Mouse (Mus musculus) embryonic facial prominence, embryonic 15.5 days (tissue): Measurements from ENCODE around the gene Olfr1424. TPM values are rescaled to one million over a fixed set of nuclear protein-coding genes. Genes with fewer than 3 reads are reported as not detected.

Experiments used
- polyA plus RNA-seq: library from polyadenylated mRNA; unstranded; fragments of >200 nt; fragmentation: Nextera tagmentation; extraction: Ambion mirVana; gene quantifications from 2 replicates; pipeline ENCODE4 v1.2.1, GENCODE M21; 2015

Olfr1424 gene
- polyA plus RNA-seq, 1 experiment from 2014 or later = not detected

Other genes starting within 250 kb of the Olfr1424 start
- 10.4 and 10.7 TPM in 2 replicates for gene Stx3, start 243.3 kb downstream of the Olfr1424 start, polyA plus RNA-seq
- gene Olfr1417, start 223.5 kb downstream of the Olfr1424 start, polyA plus RNA-seq = not detected in 2 replicates
- not detected in 2 replicates for gene Olfr1418, start 201.6 kb downstream of the Olfr1424 start, polyA plus RNA-seq
- gene Olfr1419, start 187.6 kb downstream of the Olfr1424 start, polyA plus RNA-seq = not detected in 2 replicates
- gene Olfr1420, start 176.1 kb downstream of the Olfr1424 start, polyA plus RNA-seq = 0.05 TPM in 1 of 2 replicates, not detected in the other
- gene Patl1, start 150.3 kb downstream of the Olfr1424 start, polyA plus RNA-seq = 17.1 and 17.7 TPM in 2 replicates
- gene Osbp, start 96.7 kb downstream of the Olfr1424 start, polyA plus RNA-seq = 4.5 and 5.4 TPM in 2 replicates
- gene Olfr1423, start 21.4 kb downstream of the Olfr1424 start, polyA plus RNA-seq = 0.04 TPM in 1 of 2 replicates, not detected in the other
- not detected in 2 replicates for gene Olfr1425, start 15.0 kb upstream of the Olfr1424 start, polyA plus RNA-seq
- gene Olfr1426, start 29.3 kb upstream of the Olfr1424 start, polyA plus RNA-seq = not detected in 2 replicates
- gene Olfr1427, start 40.7 kb upstream of the Olfr1424 start, polyA plus RNA-seq = 0.09 TPM in 1 of 2 replicates, not detected in the other
- gene Olfr1428, start 53.2 kb upstream of the Olfr1424 start, polyA plus RNA-seq = not detected in 2 replicates
- gene Olfr76, start 60.5 kb upstream of the Olfr1424 start, polyA plus RNA-seq = not detected in 2 replicates
- 0.12 and 0.13 TPM in 2 replicates for gene Olfr1555-ps1, start 107.4 kb upstream of the Olfr1424 start, polyA plus RNA-seq
- not detected in 2 replicates for gene Olfr1431, start 138.0 kb upstream of the Olfr1424 start, polyA plus RNA-seq
- not detected in 2 replicates for gene Olfr1432, start 169.9 kb upstream of the Olfr1424 start, polyA plus RNA-seq
- not detected in 2 replicates for gene Olfr262, start 179.0 kb upstream of the Olfr1424 start, polyA plus RNA-seq
- gene Olfr235, start 198.3 kb upstream of the Olfr1424 start, polyA plus RNA-seq = 0.28 TPM in 1 of 2 replicates, not detected in the other
- gene Olfr1434, start 217.2 kb upstream of the Olfr1424 start, polyA plus RNA-seq = 0.27 TPM in 1 of 2 replicates, not detected in the other
- gene Olfr1436, start 236.4 kb upstream of the Olfr1424 start, polyA plus RNA-seq = not detected in 2 replicates